Mouse (Mus musculus) forebrain, embryonic 15.5 days (tissue): ENCODE measurements around the gene Dnah5. TPM values are rescaled to one million over a fixed set of nuclear protein-coding genes. Genes with fewer than 3 reads are reported as not detected.

ENCODE experiments used
- ATAC-seq: fragments of 200-750 bp; cut with Nextera tagmentation; replicated peaks from 2 replicates; pipeline ENCODE4 v1.8.0; 2017; ENCODE audit warnings: mild to moderate bottlenecking, moderate TSS enrichment, moderate library complexity
- H3K27ac ChIP-seq: fragments of 300-500 bp; sonication (generic); replicated peaks from 2 replicates; pipeline ENCODE4 v1.5.1; 2015; ENCODE audit warnings: mild to moderate bottlenecking, inconsistent platforms
- H3K27me3 ChIP-seq: fragments of 300-500 bp; sonication (generic); 2 replicates; pipeline ENCODE4 v1.6.1; 2015; ENCODE audit warnings: inconsistent platforms
- H3K36me3 ChIP-seq: fragments of 300-500 bp; sonication (generic); 2 replicates; pipeline ENCODE4 v1.6.1; 2015; ENCODE audit warnings: mild to moderate bottlenecking, inconsistent platforms
- H3K4me1 ChIP-seq: fragments of 300-500 bp; sonication (generic); 2 replicates; pipeline ENCODE4 v1.6.1; 2015; ENCODE audit warnings: inconsistent platforms
- H3K4me2 ChIP-seq: fragments of 300-500 bp; sonication (generic); replicated peaks from 2 replicates; pipeline ENCODE4 v1.6.1; 2015; ENCODE audit warnings: mild to moderate bottlenecking, inconsistent platforms
- H3K4me3 ChIP-seq: fragments of 300-500 bp; sonication (generic); 2 replicates; pipeline ENCODE4 v1.5.1; 2015; ENCODE audit warnings: mild to moderate bottlenecking, inconsistent platforms
- H3K9ac ChIP-seq: fragments of 300-500 bp; sonication (generic); replicated peaks from 2 replicates; pipeline ENCODE4 v1.6.1; 2015; ENCODE audit warnings: mild to moderate bottlenecking, inconsistent platforms
- H3K9me3 ChIP-seq: fragments of 300-500 bp; sonication (generic); 2 replicates; pipeline ENCODE4 v1.6.1; 2016; ENCODE audit warnings: inconsistent platforms
- WGBS: fragments of 180-500 bp; shearing (Covaris S2); methylation state at CpG from one replicate; pipeline ENCODE4 v1.1.7; 2015; ENCODE audit warnings: mixed read lengths; 5-methylcytosine and 5-hydroxymethylcytosine counted together
- polyA plus RNA-seq: library from polyadenylated mRNA; unstranded; fragments of >200 nt; fragmentation: Nextera tagmentation; extraction: Ambion mirVana; gene quantifications from 2 replicates; pipeline ENCODE4 v1.2.1, GENCODE M21; 2015

Gene Dnah5
- polyA plus RNA-seq, 1 experiment from 2014 or later, result 0.20 TPM

- Histone ChIP-seq H3K4me3 (no peak overlapping the region), H3K9ac (no peak overlapping the region), H3K4me1 (no peaks in the 10 kb centered on the region), H3K4me2 (no peak overlapping the region), H3K27ac (no peak overlapping the region), H3K9me3 (no peaks in the 10 kb centered on the region), H3K36me3 (no peaks in the 10 kb centered on the region), H3K27me3 (no peaks in the 10 kb centered on the region)
- ATAC-seq, result no peak
- 74% methylated on average over 2 of the region's 2 CpGs for WGBS
These were observed 104.3 kb downstream of the Dnah5 start for GRCm38 (mm10) chr15:28307884-28308283.

GRCm38 (mm10) chr15:28310516-28310915 lies 107.0 kb downstream of the Dnah5 start:
- Histone ChIP-seq H3K27ac (no peak overlapping the region), H3K36me3 (no peaks in the 10 kb centered on the region), H3K4me2 (no peak overlapping the region), H3K4me3 (no peak overlapping the region), H3K27me3 (no peaks in the 10 kb centered on the region), H3K9me3 (no peaks in the 10 kb centered on the region), H3K4me1 (no peaks in the 10 kb centered on the region), H3K9ac (no peak overlapping the region)
- WGBS, result 86% methylated on average over 4 of the region's 4 CpGs
- no peak for ATAC-seq

GRCm38 (mm10) chr15:28313451-28313850 lies 109.9 kb downstream of the Dnah5 start:
- H3K4me2 ChIP-seq, result no peak overlapping the region
- no peak overlapping the region for H3K9ac ChIP-seq
- no peak for ATAC-seq
- H3K4me1 ChIP-seq, result peaks cover 3% of the 10 kb centered on the region; the same call in 1 of the 2 replicates
- 78% methylated on average over 14 of the region's 14 CpGs for WGBS
- H3K36me3 ChIP-seq, result no peaks in the 10 kb centered on the region
- no peaks in the 10 kb centered on the region for H3K9me3 ChIP-seq
- no peak overlapping the region for H3K4me3 ChIP-seq
- H3K27me3 ChIP-seq, result no peaks in the 10 kb centered on the region
- no peak overlapping the region for H3K27ac ChIP-seq

GRCm38 (mm10) chr15:28315812-28316528 lies 112.4 kb downstream of the Dnah5 start:
- Histone ChIP-seq H3K4me1 (peaks cover 3% of the 10 kb centered on the region; the same call in 1 of the 2 replicates), H3K9ac (no peak overlapping the region), H3K36me3 (no peaks in the 10 kb centered on the region), H3K27ac (no peak overlapping the region), H3K4me2 (no peak overlapping the region; the same call in 1 of the 2 replicates), H3K9me3 (no peaks in the 10 kb centered on the region), H3K4me3 (no peak overlapping the region), H3K27me3 (no peaks in the 10 kb centered on the region)
- WGBS, result 23% methylated on average over 6 of the region's 6 CpGs
- peak; percentile 35; the same call in 1 of the 2 replicates for ATAC-seq

GRCm38 (mm10) chr15:28322533-28322932 lies 119.0 kb downstream of the Dnah5 start:
- ATAC-seq, result no peak
- H3K9me3 ChIP-seq, result no peaks in the 10 kb centered on the region
- no peak overlapping the region for H3K9ac ChIP-seq
- H3K4me2 ChIP-seq, result no peak overlapping the region
- 89% methylated on average over 7 of the region's 7 CpGs for WGBS
- no peaks in the 10 kb centered on the region for H3K36me3 ChIP-seq
- no peaks in the 10 kb centered on the region for H3K27me3 ChIP-seq
- no peak overlapping the region for H3K4me3 ChIP-seq
- no peaks in the 10 kb centered on the region for H3K4me1 ChIP-seq
- no peak overlapping the region for H3K27ac ChIP-seq

GRCm38 (mm10) chr15:28326985-28327384 lies 123.4 kb downstream of the Dnah5 start:
- 40% methylated on average over 7 of the region's 7 CpGs for WGBS
- H3K27me3 ChIP-seq, result no peaks in the 10 kb centered on the region
- H3K9ac ChIP-seq, result no peak overlapping the region
- no peak overlapping the region for H3K4me3 ChIP-seq
- H3K27ac ChIP-seq, result no peak overlapping the region
- no peak overlapping the region for H3K4me2 ChIP-seq
- H3K4me1 ChIP-seq, result no peaks in the 10 kb centered on the region
- no peaks in the 10 kb centered on the region for H3K9me3 ChIP-seq
- H3K36me3 ChIP-seq, result no peaks in the 10 kb centered on the region
- ATAC-seq, result no peak

GRCm38 (mm10) chr15:28327441-28327840 lies 123.9 kb downstream of the Dnah5 start:
- H3K4me2 ChIP-seq, result no peak overlapping the region

GRCm38 (mm10) chr15:28341151-28341550 lies 137.6 kb downstream of the Dnah5 start:
- no peaks in the 10 kb centered on the region for H3K9me3 ChIP-seq
- no peaks in the 10 kb centered on the region for H3K4me1 ChIP-seq
- WGBS, result 15% methylated on average over 4 of the region's 4 CpGs
- no peak overlapping the region for H3K4me2 ChIP-seq
- no peaks in the 10 kb centered on the region for H3K27me3 ChIP-seq
- H3K36me3 ChIP-seq, result no peaks in the 10 kb centered on the region
- H3K4me3 ChIP-seq, result no peak overlapping the region
- no peak overlapping the region for H3K9ac ChIP-seq
- H3K27ac ChIP-seq, result no peak overlapping the region
- no peak for ATAC-seq

More at GRCm38 (mm10) chr15:28327441-28327840, 123.9 kb downstream of the Dnah5 start:
- Histone ChIP-seq H3K4me3 (no peak overlapping the region), H3K27ac (no peak overlapping the region), H3K9me3 (no peaks in the 10 kb centered on the region), H3K4me1 (no peaks in the 10 kb centered on the region), H3K36me3 (no peaks in the 10 kb centered on the region), H3K9ac (no peak overlapping the region), H3K27me3 (no peaks in the 10 kb centered on the region)
- WGBS, result 82% methylated on average over 9 of the region's 9 CpGs
- ATAC-seq, result no peak

GRCm38 (mm10) chr15:28367561-28367960 lies 164.0 kb downstream of the Dnah5 start:
- H3K27ac ChIP-seq, result no peak overlapping the region

GRCm38 (mm10) chr15:28370431-28370830 lies 166.9 kb downstream of the Dnah5 start:
- H3K4me3 ChIP-seq, result no peak overlapping the region
- 89% methylated on average over 6 of the region's 6 CpGs for WGBS
- no peak overlapping the region for H3K9ac ChIP-seq
- no peaks in the 10 kb centered on the region for H3K4me1 ChIP-seq
- H3K36me3 ChIP-seq, result no peaks in the 10 kb centered on the region
- no peak overlapping the region for H3K27ac ChIP-seq
- H3K9me3 ChIP-seq, result no peaks in the 10 kb centered on the region
- H3K27me3 ChIP-seq, result no peaks in the 10 kb centered on the region
- H3K4me2 ChIP-seq, result no peak overlapping the region
- ATAC-seq, result no peak

More at GRCm38 (mm10) chr15:28367561-28367960, 164.0 kb downstream of the Dnah5 start:
- Histone ChIP-seq H3K9me3 (no peaks in the 10 kb centered on the region), H3K9ac (no peak overlapping the region), H3K4me1 (no peaks in the 10 kb centered on the region), H3K27me3 (no peaks in the 10 kb centered on the region), H3K36me3 (no peaks in the 10 kb centered on the region), H3K4me3 (no peak overlapping the region), H3K4me2 (no peak overlapping the region)
- ATAC-seq, result no peak
- 75% methylated on average over 11 of the region's 11 CpGs for WGBS

GRCm38 (mm10) chr15:28371506-28371905 lies 168.0 kb downstream of the Dnah5 start:
- no peak overlapping the region for H3K4me2 ChIP-seq
- WGBS, result 87% methylated on average over 2 of the region's 2 CpGs

GRCm38 (mm10) chr15:28374394-28374793 lies 170.8 kb downstream of the Dnah5 start:
- 80% methylated on average over 1 of the region's 1 CpGs for WGBS
- Histone ChIP-seq H3K4me1 (no peaks in the 10 kb centered on the region), H3K27me3 (no peaks in the 10 kb centered on the region), H3K4me2 (no peak overlapping the region), H3K36me3 (no peaks in the 10 kb centered on the region), H3K4me3 (no peak overlapping the region), H3K9me3 (no peaks in the 10 kb centered on the region), H3K27ac (no peak overlapping the region), H3K9ac (no peak overlapping the region)
- ATAC-seq, result no peak

More at GRCm38 (mm10) chr15:28371506-28371905, 168.0 kb downstream of the Dnah5 start:
- Histone ChIP-seq H3K4me1 (no peaks in the 10 kb centered on the region), H3K4me3 (no peak overlapping the region), H3K9ac (no peak overlapping the region), H3K9me3 (no peaks in the 10 kb centered on the region), H3K27me3 (no peaks in the 10 kb centered on the region), H3K27ac (no peak overlapping the region), H3K36me3 (no peaks in the 10 kb centered on the region)
- no peak for ATAC-seq

GRCm38 (mm10) chr15:28380909-28381308 lies 177.4 kb downstream of the Dnah5 start:
- no peak overlapping the region for H3K27ac ChIP-seq
- ATAC-seq, result no peak
- H3K27me3 ChIP-seq, result no peaks in the 10 kb centered on the region
- 77% methylated on average over 3 of the region's 3 CpGs for WGBS
- H3K4me1 ChIP-seq, result no peaks in the 10 kb centered on the region
- H3K9me3 ChIP-seq, result no peaks in the 10 kb centered on the region
- no peak overlapping the region for H3K4me3 ChIP-seq
- no peaks in the 10 kb centered on the region for H3K36me3 ChIP-seq
- no peak overlapping the region for H3K4me2 ChIP-seq
- no peak overlapping the region for H3K9ac ChIP-seq
